Mouse (Mus musculus) kidney, embryonic 15.5 days (tissue): ENCODE results near the gene Timm44. TPM values are rescaled to one million over a fixed set of nuclear protein-coding genes. Genes with fewer than 3 reads are reported as not detected.
"Not testable (repeated sequence)": the region's sequence is repeated elsewhere in the genome, so short reads cannot be mapped to it uniquely, and the experiment has no call there.

Experiments used
- ATAC-seq: fragments of 200-750 bp; cut with Nextera tagmentation; replicated peaks from 2 replicates; pipeline ENCODE4 v1.8.0; 2017; ENCODE audit warnings: moderate TSS enrichment; ENCODE audit not compliant: low FRiP score
- H3K27ac ChIP-seq: fragments of 300-500 bp; sonication (generic); 2 replicates; pipeline ENCODE4 v1.5.1; 2015; ENCODE audit warnings: mild to moderate bottlenecking, inconsistent platforms
- H3K27me3 ChIP-seq: fragments of 300-500 bp; sonication (generic); 2 replicates; pipeline ENCODE4 v1.6.1; 2015; ENCODE audit warnings: inconsistent platforms
- H3K36me3 ChIP-seq: fragments of 300-500 bp; sonication (generic); 2 replicates; pipeline ENCODE4 v1.6.1; 2015; ENCODE audit warnings: inconsistent platforms
- H3K4me1 ChIP-seq: fragments of 300-500 bp; sonication (generic); 2 replicates; pipeline ENCODE4 v1.6.1; 2015; ENCODE audit warnings: inconsistent platforms
- H3K4me2 ChIP-seq: fragments of 300-500 bp; sonication (generic); 2 replicates; pipeline ENCODE4 v1.6.1; 2015; ENCODE audit warnings: moderate library complexity, mild to moderate bottlenecking, inconsistent platforms
- H3K4me3 ChIP-seq: fragments of 300-500 bp; sonication (generic); replicated peaks from 2 replicates; pipeline ENCODE4 v1.5.1; 2015; ENCODE audit warnings: mild to moderate bottlenecking, inconsistent platforms
- H3K9ac ChIP-seq: fragments of 300-500 bp; sonication (generic); 2 replicates; pipeline ENCODE4 v1.6.1; 2015; ENCODE audit warnings: mild to moderate bottlenecking, inconsistent platforms
- H3K9me3 ChIP-seq: fragments of 300-500 bp; sonication (generic); replicated peaks from 2 replicates; pipeline ENCODE4 v1.6.1; 2016; ENCODE audit warnings: inconsistent platforms
- WGBS: fragments of 180-500 bp; shearing (Covaris S2); methylation state at CpG from one replicate; pipeline ENCODE4 v1.1.7; 2015; ENCODE audit warnings: mixed read lengths; 5-methylcytosine and 5-hydroxymethylcytosine counted together
- polyA plus RNA-seq: library from polyadenylated mRNA; unstranded; fragments of >200 nt; fragmentation: Nextera tagmentation; extraction: Ambion mirVana; gene quantifications from 2 replicates; pipeline ENCODE4 v1.2.1, GENCODE M21; 2015

Timm44 gene
- polyA plus RNA-seq, 1 experiment from 2014 or later, result 69.5 TPM

- peak within 1 kb of the TSS; percentile 81 for H3K4me2 ChIP-seq
Measured at GRCm38 (mm10) chr8:4259125-4259804, 16.4 kb downstream of the Timm44 start, which contains the start of gene Ctxn1. Ctxn1 (minus strand) TSS chr8:4259274.

GRCm38 (mm10) chr8:4258678-4259077 lies 17.0 kb downstream of the Timm44 start:
- H3K9me3 ChIP-seq, result no peaks in the 10 kb centered on the region
- H3K4me2 ChIP-seq, result peak overlapping the region; percentile 81
- H3K27me3 ChIP-seq, result no peaks in the 10 kb centered on the region
- peak overlapping the region; percentile 84 for H3K27ac ChIP-seq
- H3K4me3 ChIP-seq, result peak overlapping the region; percentile 71
- WGBS, result 0% methylated on average over 31 of the region's 32 CpGs
- H3K9ac ChIP-seq, result peak overlapping the region; percentile 71
- H3K36me3 ChIP-seq, result peaks cover 67% of the 10 kb centered on the region
- peak; percentile 74 for ATAC-seq
- H3K4me1 ChIP-seq, result peaks cover 40% of the 10 kb centered on the region

More at GRCm38 (mm10) chr8:4259125-4259804, 16.4 kb downstream of the Timm44 start, which contains the start of gene Ctxn1:
- peak within 1 kb of the TSS; percentile 84 for H3K27ac ChIP-seq
- peak within 1 kb of the TSS; percentile 71 for H3K9ac ChIP-seq
- ATAC-seq, result peak; percentile 93
- WGBS, result 5% methylated on average over 32 of the region's 33 CpGs
- peak within 1 kb of the TSS; percentile 71 for H3K4me3 ChIP-seq
- H3K4me1 ChIP-seq, result peaks cover 35% of the 10 kb centered on the region
- H3K36me3 ChIP-seq, result peaks cover 71% of the 10 kb centered on the region
- H3K9me3 ChIP-seq, result no peaks in the 10 kb centered on the region
- no peaks in the 10 kb centered on the region for H3K27me3 ChIP-seq

- whole genome bisulfite sequencing, result 3% methylated on average over 35 of the region's 35 CpGs
- peaks cover 62% of the 10 kb centered on the region for H3K36me3 ChIP-seq
- peak overlapping the region; percentile 81 for H3K4me2 ChIP-seq
Measured at GRCm38 (mm10) chr8:4258233-4258632, 17.5 kb downstream of the Timm44 start.

DNA sequence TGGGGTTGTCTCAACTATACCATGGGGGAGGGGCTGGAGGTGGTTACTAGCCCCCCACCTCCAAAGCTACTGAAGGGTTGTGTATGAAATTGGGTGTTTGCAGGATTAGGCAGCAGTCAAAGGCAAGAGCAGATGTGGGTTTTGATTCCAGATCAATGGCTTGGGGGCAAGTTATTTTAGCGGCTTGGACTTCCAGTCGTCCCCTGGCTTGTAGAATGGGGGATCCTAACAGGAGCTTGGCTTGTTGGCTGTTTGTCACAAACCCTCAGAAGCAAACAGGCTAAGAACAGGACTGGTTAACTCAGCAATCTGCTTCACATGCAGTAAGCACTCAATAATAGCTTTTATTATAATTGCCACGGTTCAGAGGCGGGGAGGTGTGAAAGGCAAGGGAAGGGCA lies 18.4 kb downstream of the Timm44 start:
- peaks cover 46% of the 10 kb centered on the region for H3K4me1 ChIP-seq
- no peaks in the 10 kb centered on the region for H3K9me3 ChIP-seq
- peaks cover 53% of the 10 kb centered on the region for H3K36me3 ChIP-seq
- 71% methylated on average over 4 of the region's 4 CpGs for WGBS
- no peak for ATAC-seq
- H3K4me2 ChIP-seq, result peak overlapping the region; percentile 81
- no peak overlapping the region for H3K27ac ChIP-seq
- peak overlapping the region; percentile 71 for H3K4me3 ChIP-seq
- no peaks in the 10 kb centered on the region for H3K27me3 ChIP-seq
- H3K9ac ChIP-seq, result peak overlapping the region; percentile 71; the same call in 1 of the 2 replicates

More at GRCm38 (mm10) chr8:4258233-4258632, 17.5 kb downstream of the Timm44 start:
- peak overlapping the region; percentile 84 for H3K27ac ChIP-seq
- ATAC-seq, result peak; percentile 59
- no peaks in the 10 kb centered on the region for H3K9me3 ChIP-seq
- H3K4me1 ChIP-seq, result peaks cover 43% of the 10 kb centered on the region
- peak overlapping the region; percentile 71 for H3K4me3 ChIP-seq
- H3K9ac ChIP-seq, result peak overlapping the region; percentile 71
- H3K27me3 ChIP-seq, result no peaks in the 10 kb centered on the region

GRCm38 (mm10) chr8:4256911-4257310 lies 18.8 kb downstream of the Timm44 start:
- Histone ChIP-seq H3K4me1 (peaks cover 49% of the 10 kb centered on the region), H3K4me3 (no peak overlapping the region), H3K9me3 (no peaks in the 10 kb centered on the region), H3K4me2 (no peak overlapping the region), H3K27me3 (no peaks in the 10 kb centered on the region), H3K9ac (no peak overlapping the region), H3K36me3 (peaks cover 49% of the 10 kb centered on the region), H3K27ac (no peak overlapping the region)
- 53% methylated on average over 4 of the region's 4 CpGs for WGBS
- ATAC-seq, result no peak

DNA sequence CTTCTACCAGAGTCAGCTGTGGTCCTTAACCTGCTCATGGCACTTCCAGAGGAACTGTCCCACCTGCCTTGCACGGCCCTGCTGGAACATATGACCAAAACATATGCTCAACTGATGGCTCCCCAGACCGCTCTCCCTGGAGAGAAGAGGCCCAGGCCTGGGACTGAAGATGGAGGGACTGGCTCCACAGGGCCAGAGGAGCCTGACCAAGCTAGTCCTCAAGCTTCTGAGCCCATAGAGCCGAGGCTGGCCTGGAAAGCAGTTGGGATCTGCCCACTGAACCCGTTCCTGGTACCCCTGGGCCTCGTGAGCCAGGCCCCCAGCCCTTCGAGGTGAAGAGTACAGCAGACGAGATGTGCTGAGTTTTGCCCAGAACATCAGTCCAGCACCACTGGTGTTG lies 20.2 kb downstream of the Timm44 start:
- Histone ChIP-seq H3K36me3 (peaks cover 35% of the 10 kb centered on the region), H3K4me1 (peaks cover 52% of the 10 kb centered on the region)
- not testable (repeated sequence) for H3K4me2 ChIP-seq, ATAC-seq, H3K9me3 ChIP-seq, H3K27ac ChIP-seq, H3K4me3 ChIP-seq, H3K9ac ChIP-seq, H3K27me3 ChIP-seq
- 82% methylated on average over 7 of the region's 7 CpGs for WGBS

GRCm38 (mm10) chr8:4254001-4254400 lies 21.7 kb downstream of the Timm44 start:
- Histone ChIP-seq H3K4me3 (peak overlapping the region; percentile 94), H3K9ac (peak overlapping the region; percentile 97; the same call in 1 of the 2 replicates), H3K4me2 (peak overlapping the region; percentile 81), H3K4me1 (peaks cover 57% of the 10 kb centered on the region), H3K36me3 (peaks cover 29% of the 10 kb centered on the region), H3K27ac (peak overlapping the region; percentile 97), H3K27me3 (no peaks in the 10 kb centered on the region), H3K9me3 (no peaks in the 10 kb centered on the region)
- WGBS, result 71% methylated on average over 6 of the region's 6 CpGs
- no peak for ATAC-seq

- ATAC-seq, result peak; percentile 90
- under 1% methylated on average over 69 of the region's 69 CpGs for WGBS
- peak within 1 kb of the TSS; percentile 97 for H3K27ac ChIP-seq
Measured at GRCm38 (mm10) chr8:4252934-4253841, 22.5 kb downstream of the Timm44 start, which contains the start of gene Snapc2. Snapc2 (plus strand) TSS chr8:4253080.

GRCm38 (mm10) chr8:4252116-4252760 lies 23.5 kb downstream of the Timm44 start:
- peak overlapping the region; percentile 81 for H3K4me2 ChIP-seq
- ATAC-seq, result no peak
- peak overlapping the region; percentile 94 for H3K4me3 ChIP-seq
- H3K9me3 ChIP-seq, result no peaks in the 10 kb centered on the region
- peaks cover 51% of the 10 kb centered on the region for H3K4me1 ChIP-seq
- peak overlapping the region; percentile 97 for H3K9ac ChIP-seq
- H3K27me3 ChIP-seq, result no peaks in the 10 kb centered on the region
- peaks cover 40% of the 10 kb centered on the region for H3K36me3 ChIP-seq
- WGBS, result 48% methylated on average over 8 of the region's 8 CpGs
- H3K27ac ChIP-seq, result peak overlapping the region; percentile 63; the same call in 1 of the 2 replicates

More at GRCm38 (mm10) chr8:4252934-4253841, 22.5 kb downstream of the Timm44 start, which contains the start of gene Snapc2:
- Histone ChIP-seq H3K4me2 (peak within 1 kb of the TSS; percentile 81), H3K4me3 (peak within 1 kb of the TSS; percentile 94), H3K9ac (peak within 1 kb of the TSS; percentile 97), H3K36me3 (peaks cover 31% of the 10 kb centered on the region), H3K27me3 (no peaks in the 10 kb centered on the region), H3K4me1 (peaks cover 60% of the 10 kb centered on the region), H3K9me3 (no peaks in the 10 kb centered on the region)

GRCm38 (mm10) chr8:4250306-4250970 lies 25.3 kb downstream of the Timm44 start:
- Histone ChIP-seq H3K4me3 (no peak overlapping the region), H3K4me1 (peaks cover 40% of the 10 kb centered on the region), H3K9ac (no peak overlapping the region), H3K27me3 (no peaks in the 10 kb centered on the region), H3K27ac (no peak overlapping the region), H3K4me2 (no peak overlapping the region), H3K36me3 (peaks cover 46% of the 10 kb centered on the region), H3K9me3 (no peaks in the 10 kb centered on the region)
- WGBS, result 41% methylated on average over 26 of the region's 26 CpGs
- peak; percentile 3; the same call in 1 of the 2 replicates for ATAC-seq

DNA sequence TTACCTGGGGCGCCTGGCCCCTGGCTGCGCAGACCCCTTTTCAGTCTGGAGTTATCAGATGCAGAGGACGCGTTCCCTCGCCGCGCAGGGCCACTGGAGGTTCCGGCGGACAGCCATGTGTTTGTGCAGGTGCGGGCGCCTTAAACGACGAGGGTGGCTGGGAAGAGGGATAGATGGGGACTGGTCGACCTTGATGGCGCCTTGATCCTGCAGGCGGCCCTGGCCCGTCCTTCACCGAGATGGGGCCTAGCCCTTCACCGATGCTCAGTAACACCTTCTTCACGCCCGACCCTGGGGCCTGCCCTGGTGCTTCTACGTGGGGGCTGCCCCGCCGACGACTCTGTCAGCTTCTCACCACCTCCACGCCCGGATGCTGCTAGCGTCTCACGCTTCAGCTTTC lies 26.5 kb downstream of the Timm44 start:
- Histone ChIP-seq H3K27ac (peak overlapping the region; percentile 46), H3K27me3 (no peaks in the 10 kb centered on the region), H3K9ac (no peak overlapping the region), H3K9me3 (no peaks in the 10 kb centered on the region), H3K4me1 (peaks cover 36% of the 10 kb centered on the region), H3K4me3 (0 out of 2 replicates have a peak overlapping the region, but pooled peaks have one; percentile 6), H3K4me2 (peak overlapping the region; percentile 37), H3K36me3 (peaks cover 46% of the 10 kb centered on the region)
- WGBS, result 9% methylated on average over 29 of the region's 29 CpGs
- no peak for ATAC-seq
